Mouse (Mus musculus): Measurements from ENCODE around the gene Slc24a3. TPM values are rescaled to one million over a fixed set of nuclear protein-coding genes. Genes with fewer than 3 reads are reported as not detected.
A peak's percentile ranks its signal among the peaks of the same experiment; 100 is the strongest.

Gene Slc24a3
- polyA plus RNA-seq, 1 experiment from 2014 or later, result 0.57 TPM

GRCm38 (mm10) chr2:145161046-145161700 lies 6.4 kb upstream of the Slc24a3 start:
- Histone ChIP-seq H3K4me3 (ENCODE audit: low read depth, low read length) (no peak overlapping the region), H3K4me2 (ENCODE audit: low read depth, severe bottlenecking) (no peak overlapping the region), H3K9me3 (ENCODE audit: control insufficient read depth, low read length) (no peaks in the 10 kb centered on the region), H3K27me3 (ENCODE audit: control insufficient read depth, insufficient read depth, low read length) (no peaks in the 10 kb centered on the region), H3K9ac (ENCODE audit: low read length) (no peak overlapping the region), H3K36me3 (ENCODE audit: control insufficient read depth, insufficient read depth, low read length) (no peaks in the 10 kb centered on the region), H3K27ac (replicated peaks; ENCODE audit: low read depth, low read length) (no peak overlapping the region), H3K4me1 (ENCODE audit: control insufficient read depth, insufficient read depth, low read length) (no peaks in the 10 kb centered on the region)
- 30% methylated on average over 12 of the region's 12 CpGs for WGBS
- DNase-seq (ENCODE audit: low spot score) (peak; percentile 94), ATAC-seq (ENCODE audit: insufficient number of reproducible peaks, low FRiP score, low TSS enrichment, low read depth) (peak; percentile 74; the same call in 1 of the 2 replicates)

GRCm38 (mm10) chr2:145164086-145164485 lies 3.5 kb upstream of the Slc24a3 start:
- 87% methylated on average over 5 of the region's 5 CpGs for WGBS
- Histone ChIP-seq H3K36me3 (ENCODE audit: control insufficient read depth, insufficient read depth, low read length) (no peaks in the 10 kb centered on the region), H3K9ac (ENCODE audit: low read length) (no peak overlapping the region), H3K27ac (replicated peaks; ENCODE audit: low read depth, low read length) (no peak overlapping the region), H3K4me1 (ENCODE audit: control insufficient read depth, insufficient read depth, low read length) (peaks cover 2% of the 10 kb centered on the region; the same call in 1 of the 2 replicates), H3K9me3 (ENCODE audit: control insufficient read depth, low read length) (no peaks in the 10 kb centered on the region), H3K27me3 (ENCODE audit: control insufficient read depth, insufficient read depth, low read length) (peaks cover 4% of the 10 kb centered on the region; the same call in 1 of the 2 replicates), H3K4me2 (ENCODE audit: low read depth, severe bottlenecking) (no peak overlapping the region), H3K4me3 (ENCODE audit: low read depth, low read length) (no peak overlapping the region)
- no peak for ATAC-seq (ENCODE audit: insufficient number of reproducible peaks, low FRiP score, low TSS enrichment, low read depth)
- DNase-seq (ENCODE audit: low spot score), result no peak

GRCm38 (mm10) chr2:145164562-145164961 lies 3.0 kb upstream of the Slc24a3 start:
- H3K4me1 ChIP-seq (ENCODE audit: control insufficient read depth, insufficient read depth, low read length), result peaks cover 2% of the 10 kb centered on the region; the same call in 1 of the 2 replicates
- no peak for DNase-seq (ENCODE audit: low spot score)
- peaks cover 4% of the 10 kb centered on the region; the same call in 1 of the 2 replicates for H3K27me3 ChIP-seq (ENCODE audit: control insufficient read depth, insufficient read depth, low read length)
- no peaks in the 10 kb centered on the region for H3K9me3 ChIP-seq (ENCODE audit: control insufficient read depth, low read length)
- no peak overlapping the region for H3K4me2 ChIP-seq (ENCODE audit: low read depth, severe bottlenecking)
- 55% methylated on average over 4 of the region's 4 CpGs for WGBS
- no peak overlapping the region for H3K9ac ChIP-seq (ENCODE audit: low read length)
- no peak for ATAC-seq (ENCODE audit: insufficient number of reproducible peaks, low FRiP score, low TSS enrichment, low read depth)
- H3K27ac ChIP-seq (replicated peaks; ENCODE audit: low read depth, low read length), result no peak overlapping the region
- H3K4me3 ChIP-seq (ENCODE audit: low read depth, low read length), result no peak overlapping the region
- no peaks in the 10 kb centered on the region for H3K36me3 ChIP-seq (ENCODE audit: control insufficient read depth, insufficient read depth, low read length)

- no peaks in the 10 kb centered on the region for H3K36me3 ChIP-seq (ENCODE audit: control insufficient read depth, insufficient read depth, low read length)
- ATAC-seq (ENCODE audit: insufficient number of reproducible peaks, low FRiP score, low TSS enrichment, low read depth), result no peak
- 86% methylated on average over 3 of the region's 3 CpGs for WGBS
- DNase-seq (ENCODE audit: low spot score), result no peak
- no peaks in the 10 kb centered on the region for H3K9me3 ChIP-seq (ENCODE audit: control insufficient read depth, low read length)
- peaks cover 4% of the 10 kb centered on the region; the same call in 1 of the 2 replicates for H3K27me3 ChIP-seq (ENCODE audit: control insufficient read depth, insufficient read depth, low read length)
- no peak overlapping the region for H3K9ac ChIP-seq (ENCODE audit: low read length)
- no peak overlapping the region for H3K4me2 ChIP-seq (ENCODE audit: low read depth, severe bottlenecking)
- no peak overlapping the region for H3K27ac ChIP-seq (replicated peaks; ENCODE audit: low read depth, low read length)
- peaks cover 2% of the 10 kb centered on the region; the same call in 1 of the 2 replicates for H3K4me1 ChIP-seq (ENCODE audit: control insufficient read depth, insufficient read depth, low read length)
- H3K4me3 ChIP-seq (ENCODE audit: low read depth, low read length), result no peak overlapping the region
These were observed 2.5 kb upstream of the Slc24a3 start for GRCm38 (mm10) chr2:145165076-145165475.

GRCm38 (mm10) chr2:145165854-145166253 lies 1.7 kb upstream of the Slc24a3 start:
- Histone ChIP-seq H3K4me2 (ENCODE audit: low read depth, severe bottlenecking) (no peak overlapping the region), H3K36me3 (ENCODE audit: control insufficient read depth, insufficient read depth, low read length) (no peaks in the 10 kb centered on the region), H3K4me3 (ENCODE audit: low read depth, low read length) (no peak overlapping the region), H3K9ac (ENCODE audit: low read length) (no peak overlapping the region), H3K4me1 (ENCODE audit: control insufficient read depth, insufficient read depth, low read length) (peaks cover 2% of the 10 kb centered on the region; the same call in 1 of the 2 replicates), H3K27me3 (ENCODE audit: control insufficient read depth, insufficient read depth, low read length) (peaks cover 4% of the 10 kb centered on the region; the same call in 1 of the 2 replicates), H3K27ac (replicated peaks; ENCODE audit: low read depth, low read length) (no peak overlapping the region), H3K9me3 (ENCODE audit: control insufficient read depth, low read length) (no peaks in the 10 kb centered on the region)
- ATAC-seq (ENCODE audit: insufficient number of reproducible peaks, low FRiP score, low TSS enrichment, low read depth) (no peak), DNase-seq (ENCODE audit: low spot score) (no peak)
- WGBS, result 87% methylated on average over 6 of the region's 6 CpGs

- Histone ChIP-seq H3K36me3 (ENCODE audit: control insufficient read depth, insufficient read depth, low read length) (no peaks in the 10 kb centered on the region), H3K9ac (ENCODE audit: low read length) (peak overlapping the region; percentile 73), H3K4me2 (ENCODE audit: low read depth, severe bottlenecking) (peak overlapping the region; percentile 67), H3K4me3 (ENCODE audit: low read depth, low read length) (peak overlapping the region; percentile 60), H3K27ac (replicated peaks; ENCODE audit: low read depth, low read length) (no peak overlapping the region; the same call in 1 of the 2 replicates), H3K9me3 (ENCODE audit: control insufficient read depth, low read length) (no peaks in the 10 kb centered on the region), H3K4me1 (ENCODE audit: control insufficient read depth, insufficient read depth, low read length) (peaks cover 2% of the 10 kb centered on the region; the same call in 1 of the 2 replicates), H3K27me3 (ENCODE audit: control insufficient read depth, insufficient read depth, low read length) (peaks cover 4% of the 10 kb centered on the region; the same call in 1 of the 2 replicates)
- WGBS, result 0% methylated on average over 37 of the region's 38 CpGs
- peak; percentile 77 for DNase-seq (ENCODE audit: low spot score)
- peak; percentile 70 for ATAC-seq (ENCODE audit: insufficient number of reproducible peaks, low FRiP score, low TSS enrichment, low read depth)
These were observed 397 bp upstream of the Slc24a3 start for GRCm38 (mm10) chr2:145167051-145167663.

GRCm38 (mm10) chr2:145168405-145168971 lies 934 bp downstream of the Slc24a3 start:
- no peak overlapping the region for H3K27ac ChIP-seq (replicated peaks; ENCODE audit: low read depth, low read length)
- H3K4me1 ChIP-seq (ENCODE audit: control insufficient read depth, insufficient read depth, low read length), result peaks cover 2% of the 10 kb centered on the region; the same call in 1 of the 2 replicates
- H3K4me2 ChIP-seq (ENCODE audit: low read depth, severe bottlenecking), result peak overlapping the region; percentile 67

GRCm38 (mm10) chr2:145172978-145173655 lies 5.6 kb downstream of the Slc24a3 start:
- no peaks in the 10 kb centered on the region for H3K9me3 ChIP-seq (ENCODE audit: control insufficient read depth, low read length)
- peaks cover 4% of the 10 kb centered on the region; the same call in 1 of the 2 replicates for H3K27me3 ChIP-seq (ENCODE audit: control insufficient read depth, insufficient read depth, low read length)
- no peak overlapping the region for H3K27ac ChIP-seq (replicated peaks; ENCODE audit: low read depth, low read length)
- no peaks in the 10 kb centered on the region for H3K4me1 ChIP-seq (ENCODE audit: control insufficient read depth, insufficient read depth, low read length)
- ATAC-seq (ENCODE audit: insufficient number of reproducible peaks, low FRiP score, low TSS enrichment, low read depth) (no peak), DNase-seq (ENCODE audit: low spot score) (no peak)
- no peaks in the 10 kb centered on the region for H3K36me3 ChIP-seq (ENCODE audit: control insufficient read depth, insufficient read depth, low read length)
- no peak overlapping the region for H3K9ac ChIP-seq (ENCODE audit: low read length)
- 86% methylated on average over 4 of the region's 4 CpGs for WGBS
- H3K4me2 ChIP-seq (ENCODE audit: low read depth, severe bottlenecking), result no peak overlapping the region
- H3K4me3 ChIP-seq (ENCODE audit: low read depth, low read length), result no peak overlapping the region

More at GRCm38 (mm10) chr2:145168405-145168971, 934 bp downstream of the Slc24a3 start:
- Histone ChIP-seq H3K36me3 (ENCODE audit: control insufficient read depth, insufficient read depth, low read length) (no peaks in the 10 kb centered on the region), H3K27me3 (ENCODE audit: control insufficient read depth, insufficient read depth, low read length) (peaks cover 4% of the 10 kb centered on the region; the same call in 1 of the 2 replicates), H3K9me3 (ENCODE audit: control insufficient read depth, low read length) (no peaks in the 10 kb centered on the region), H3K4me3 (ENCODE audit: low read depth, low read length) (peak overlapping the region; percentile 60), H3K9ac (ENCODE audit: low read length) (peak overlapping the region; percentile 73; the same call in 1 of the 2 replicates)
- 12% methylated on average over 10 of the region's 10 CpGs for WGBS
- no peak for ATAC-seq (ENCODE audit: insufficient number of reproducible peaks, low FRiP score, low TSS enrichment, low read depth)
- DNase-seq (ENCODE audit: low spot score), result no peak
